Mouse (Mus musculus) embryonic stem cell, embryonic (primary cell): Measurements from ENCODE around the gene Pus1.

Experiments
- CTCF ChIA-PET, 4 experiments: fragments of 300-600 bp in 2 of 4; fragments of 350-600 bp in 2 of 4; sonication (Branson Sonifier 250); formaldehyde crosslinking; loops; one replicate each; lab custom pipeline; 2022; ENCODE audit warnings: inconsistent platforms in 2 of 4; lab: Charles Lee
- POLR2A ChIA-PET, 4 experiments: fragments of 300-600 bp in 2 of 4; fragments of 350-600 bp in 2 of 4; sonication (Branson Sonifier 250); formaldehyde crosslinking; loops; one replicate each; lab custom pipeline; 2022; ENCODE audit warnings: antibody characterized with exemption in 4 of 4, inconsistent platforms in 1 of 4; lab: Charles Lee

Gene Pus1

GRCm38 (mm10) chr5:110770031-110770445 is 10.4 kb downstream of the Pus1 start:
- ChIA-PET POLR2A (interaction anchor here (0.6 to 6.6 kb wide), 71 partner anchors 9 to 1511 kb away, joined by 3 to 105 read pairs (median 5); partner anchors contain the start of genes Pus1 (in 3 of the 4), Pxmp2 (in 3 of the 4), Ulk1 (in 3 of the 4) and Ddx51 (in 2 of the 4)), CTCF (interaction anchor here (1.0 to 2.7 kb wide), 18 partner anchors 9 to 500 kb away, joined by 3 to 22 read pairs (median 5); partner anchors contain the start of genes Chek2 (in 1 of the 4), Hscb (in 1 of the 4), Pus1 (in 1 of the 4) and Ulk1 (in 1 of the 4))

- CTCF ChIA-PET: interaction anchor here in 1 of 4 experiments (1.6 to 2.7 kb wide), 2 partner anchors 21 to 392 kb away, joined by 4 to 22 read pairs; no protein-coding TSS in a partner anchor
These were observed 11.2 kb downstream of the Pus1 start for GRCm38 (mm10) chr5:110769272-110769671.

GRCm38 (mm10) chr5:110763890-110764289 is 16.6 kb downstream of the Pus1 start:
- ChIA-PET CTCF (no interaction called here), POLR2A (interaction anchor here in 2 of 4 experiments (1.0 to 2.4 kb wide), 2 partner anchors 10 to 40 kb away, joined by 3 to 16 read pairs; no protein-coding TSS in a partner anchor)

More at GRCm38 (mm10) chr5:110769272-110769671, 11.2 kb downstream of the Pus1 start:
- POLR2A ChIA-PET: interaction anchor here (0.6 to 6.6 kb wide), 27 partner anchors 10 to 501 kb away, joined by 3 to 105 read pairs (median 13); partner anchors contain the start of genes Ulk1 (in 3 of the 4), Chek2 (in 1 of the 4), Ddx51 (in 1 of the 4) and Hscb (in 1 of the 4)

- ChIA-PET CTCF (no interaction called here), POLR2A (interaction anchor here in 3 of 4 experiments (0.9 to 2.6 kb wide), 5 partner anchors 12 to 56 kb away, joined by 3 to 9 read pairs (median 3); partner anchors contain the start of gene Ep400 (in 2 of the 3))
These were observed 35.4 kb downstream of the Pus1 start for GRCm38 (mm10) chr5:110745021-110745420.

- CTCF ChIA-PET: no interaction called here
These were observed 40.8 kb downstream of the Pus1 start for GRCm38 (mm10) chr5:110739496-110740275.

GRCm38 (mm10) chr5:110735606-110736005 is 44.9 kb downstream of the Pus1 start:
- CTCF ChIA-PET: no interaction called here
- POLR2A ChIA-PET: interaction anchor here in 1 of 4 experiments (0.7 to 1.1 kb wide), 2 partner anchors 27 to 97 kb away, joined by 3 to 4 read pairs; no protein-coding TSS in a partner anchor

More at GRCm38 (mm10) chr5:110739496-110740275, 40.8 kb downstream of the Pus1 start:
- POLR2A ChIA-PET: interaction anchor here in 2 of 4 experiments (0.5 to 0.6 kb wide), 2 partner anchors 15 to 216 kb away, joined by 4 to 5 read pairs; no protein-coding TSS in a partner anchor

DNA sequence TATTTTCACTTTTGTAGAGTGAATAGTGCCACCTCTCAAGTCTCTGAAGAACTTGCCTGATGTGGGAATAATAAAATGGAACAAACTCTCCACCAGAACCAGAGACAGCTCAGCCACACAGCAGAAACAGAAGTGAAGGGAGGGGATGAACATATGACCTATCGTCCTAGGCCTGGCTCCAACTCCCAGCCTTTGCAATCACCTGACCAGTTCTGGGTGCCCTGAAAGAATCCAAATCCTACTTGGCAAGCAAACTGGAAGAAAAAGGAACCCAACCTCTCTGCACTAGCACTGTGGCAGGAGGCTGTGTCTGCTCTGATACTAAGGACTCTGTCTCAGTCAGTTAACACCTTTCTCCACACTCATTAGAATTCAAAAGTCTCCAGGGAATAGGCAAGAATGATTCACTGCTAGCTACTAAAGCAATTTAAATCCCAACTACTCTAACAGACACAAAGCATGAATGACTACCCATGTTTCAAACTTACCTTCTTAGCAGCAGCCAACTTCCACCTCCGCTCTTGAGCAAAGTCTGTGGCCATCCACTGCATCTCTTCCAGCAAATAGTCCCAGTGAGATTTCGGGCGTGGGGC is 47.1 kb downstream of the Pus1 start:
- ChIA-PET POLR2A (interaction anchor here in 2 of 4 experiments (0.7 to 1.2 kb wide), 3 partner anchors 12 to 421 kb away, joined by 3 read pairs; partner anchors contain the start of gene Ep400 (in 1 of the 2)), CTCF (interaction anchor here in 3 of 4 experiments (0.6 to 1.4 kb wide), 3 partner anchors 7 to 160 kb away, joined by 3 to 5 read pairs (median 4); no protein-coding TSS in a partner anchor)

GRCm38 (mm10) chr5:110731227-110731626 is 49.2 kb downstream of the Pus1 start:
- ChIA-PET CTCF (no interaction called here), POLR2A (interaction anchor here in 1 of 4 experiments (0.6 to 1.4 kb wide), 6 partner anchors 12 to 78 kb away, joined by 3 to 7 read pairs (median 4); partner anchors contain the start of genes Ddx51 and Noc4l)

- CTCF ChIA-PET: no interaction called here
- POLR2A ChIA-PET: interaction anchor here in 1 of 4 experiments (0.6 to 1.0 kb wide), 2 partner anchors 43 to 605 kb away, joined by 3 to 4 read pairs; partner anchors contain the start of gene Ep400
These were observed 52.6 kb downstream of the Pus1 start for GRCm38 (mm10) chr5:110727850-110728249.
